Mouse (Mus musculus) thymus, adult 2 months (tissue): ENCODE measurements at regions not wholly inside any gene's neighbourhood (a gene's known extent, or its start where the extent isn't known, plus 50 kb on each side); places are given as distances from the start of the nearest gene placed in this dataset.

Source experiments
- CTCF ChIP-seq: fragments of 200-500 bp; IDR thresholded peaks from 2 replicates; pipeline ENCODE4 v1.5.1; 2012; ENCODE audit warnings: mild to moderate bottlenecking, control low read depth, low read length, moderate library complexity, borderline replicate concordance; ENCODE audit not compliant: control insufficient read depth, poor library complexity, insufficient read depth; ENCODE audit errors: extremely low read depth
- POLR2A ChIP-seq: fragments of 200-500 bp; IDR thresholded peaks from 2 replicates; pipeline ENCODE4 v1.6.1; 2012; ENCODE audit warnings: mild to moderate bottlenecking, low read length, control low read depth, moderate library complexity; ENCODE audit not compliant: control insufficient read depth, poor library complexity, insufficient read depth; ENCODE audit errors: extremely low read depth

- no peak for TF ChIP-seq POLR2A
- TF ChIP-seq CTCF, result no peak
These were observed 90.9 kb downstream of the Foxb1 start for GRCm38 (mm10) chr9:69669611-69670550.
